Mouse (Mus musculus): ENCODE data around the gene A930002H24Rik.
"Not testable (repeated sequence)": the region's sequence is repeated elsewhere in the genome, so short reads cannot be mapped to it uniquely, and the experiment has no call there.

Gene A930002H24Rik

GRCm38 (mm10) chr17:63863647-63864149 lies at the start of gene A930002H24Rik:
Gene A930002H24Rik (minus strand): TSS chr17:63863791.
- peak; percentile 99 for DNase-seq

GRCm38 (mm10) chr17:63909297-63909696 lies 45.7 kb upstream of the A930002H24Rik start:
- DNase-seq, result no peak

- DNase-seq, result no peak
Measured at GRCm38 (mm10) chr17:63897050-63897449, 33.5 kb upstream of the A930002H24Rik start.

GRCm38 (mm10) chr17:63895829-63896228 lies 32.2 kb upstream of the A930002H24Rik start:
- no peak for DNase-seq

- DNase-seq, result no peak
Measured at GRCm38 (mm10) chr17:63890611-63891010, 27.0 kb upstream of the A930002H24Rik start.

- DNase-seq, result no peak
Measured at GRCm38 (mm10) chr17:63886988-63887387, 23.4 kb upstream of the A930002H24Rik start.

GRCm38 (mm10) chr17:63880009-63880408 lies 16.4 kb upstream of the A930002H24Rik start:
- DNase-seq, result no peak

GRCm38 (mm10) chr17:63878889-63879288 lies 15.3 kb upstream of the A930002H24Rik start:
- no peak for DNase-seq

GRCm38 (mm10) chr17:63871773-63872172 lies 8.2 kb upstream of the A930002H24Rik start:
- DNase-seq, result no peak

- peak; percentile 70 for DNase-seq
Measured at GRCm38 (mm10) chr17:63864171-63864571, 580 bp upstream of the A930002H24Rik start.

- DNase-seq, result peak; percentile 16
Measured at GRCm38 (mm10) chr17:63863012-63863630, 470 bp downstream of the A930002H24Rik start, which contains the start of gene Fer. Gene Fer (plus strand): TSS chr17:63863062.

- DNase-seq, result no peak
Measured at GRCm38 (mm10) chr17:63862399-63862798, 1.2 kb downstream of the A930002H24Rik start.

GRCm38 (mm10) chr17:63860988-63861387 lies 2.6 kb downstream of the A930002H24Rik start:
- peak; percentile 51 for DNase-seq

GRCm38 (mm10) chr17:63857023-63857544 lies 6.5 kb downstream of the A930002H24Rik start:
- DNase-seq, result no peak

- DNase-seq, result no peak
Measured at GRCm38 (mm10) chr17:63850016-63850415, 13.6 kb downstream of the A930002H24Rik start.

GRCm38 (mm10) chr17:63849566-63849965 lies 14.0 kb downstream of the A930002H24Rik start:
- peak; percentile 91 for DNase-seq

- DNase-seq, result no peak
Measured at GRCm38 (mm10) chr17:63849151-63849550, 14.4 kb downstream of the A930002H24Rik start.

- not testable (repeated sequence) for DNase-seq
Measured at GRCm38 (mm10) chr17:63845766-63846165, 17.8 kb downstream of the A930002H24Rik start.

GRCm38 (mm10) chr17:63844936-63845335 lies 18.7 kb downstream of the A930002H24Rik start:
- peak; percentile 12 for DNase-seq

- DNase-seq, result no peak
Measured at GRCm38 (mm10) chr17:63842226-63842625, 21.4 kb downstream of the A930002H24Rik start.

- DNase-seq, result no peak
Measured at GRCm38 (mm10) chr17:63839636-63840269, 23.8 kb downstream of the A930002H24Rik start.

GRCm38 (mm10) chr17:63838144-63838543 lies 25.4 kb downstream of the A930002H24Rik start:
- DNase-seq, result no peak

- DNase-seq, result no peak
Measured at GRCm38 (mm10) chr17:63836641-63837040, 26.9 kb downstream of the A930002H24Rik start.

- DNase-seq, result no peak
Measured at GRCm38 (mm10) chr17:63836223-63836622, 27.4 kb downstream of the A930002H24Rik start.

Data from kidney, postnatal 14 days (tissue).